Mouse (Mus musculus): ENCODE measurements at regions not wholly inside any gene's neighbourhood (a gene's known extent, or its start where the extent isn't known, plus 50 kb on each side); places are given as distances from the start of the nearest gene placed in this dataset.

DNA sequence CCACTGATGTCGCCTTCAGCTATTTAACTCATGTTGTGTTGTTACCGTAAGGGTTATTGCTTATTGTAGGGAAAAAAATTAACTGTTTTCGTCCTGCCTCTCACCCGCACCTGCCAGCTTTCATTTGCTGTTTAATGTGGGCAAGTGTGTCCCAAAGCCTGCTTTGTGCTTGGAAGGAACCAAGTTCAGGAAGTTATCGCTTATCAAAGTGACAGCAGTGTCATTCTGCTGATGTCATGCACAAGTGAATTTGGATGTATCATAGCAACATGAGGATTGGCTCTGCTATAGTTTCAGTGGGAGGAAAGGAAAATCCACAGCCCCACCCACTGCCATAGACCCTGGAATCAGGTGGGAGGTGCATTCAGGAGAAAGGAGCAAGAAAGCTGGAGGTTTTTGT is 276.5 kb downstream of the Rnf144b start:
- DNase-seq (ENCODE audit: low spot score), result no peak

DNA sequence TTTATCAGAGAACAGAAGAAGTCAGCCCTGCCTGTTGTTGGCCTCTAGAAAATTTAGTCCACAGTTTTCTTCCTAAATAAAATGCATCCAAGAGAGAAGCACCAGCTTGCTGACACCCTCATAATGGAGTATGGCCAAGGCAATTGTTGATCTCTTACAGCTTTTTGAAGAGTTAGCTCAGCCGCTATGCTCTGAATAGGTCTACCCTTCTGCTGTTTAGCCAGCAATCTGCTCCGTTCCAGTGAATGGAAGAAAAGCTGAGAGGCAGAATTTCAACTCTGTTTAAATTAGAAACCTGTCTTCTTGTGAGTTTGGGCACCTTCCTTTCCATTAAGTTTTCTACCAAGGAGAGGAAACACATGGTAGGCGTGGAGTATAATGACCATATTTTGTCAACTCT is 290.8 kb downstream of the Rnf144b start:
- no peak for DNase-seq (ENCODE audit: low spot score)

GRCm38 (mm10) chr13:47413940-47414339 is 291.5 kb downstream of the Rnf144b start:
- no peak for DNase-seq (ENCODE audit: low spot score)

DNA sequence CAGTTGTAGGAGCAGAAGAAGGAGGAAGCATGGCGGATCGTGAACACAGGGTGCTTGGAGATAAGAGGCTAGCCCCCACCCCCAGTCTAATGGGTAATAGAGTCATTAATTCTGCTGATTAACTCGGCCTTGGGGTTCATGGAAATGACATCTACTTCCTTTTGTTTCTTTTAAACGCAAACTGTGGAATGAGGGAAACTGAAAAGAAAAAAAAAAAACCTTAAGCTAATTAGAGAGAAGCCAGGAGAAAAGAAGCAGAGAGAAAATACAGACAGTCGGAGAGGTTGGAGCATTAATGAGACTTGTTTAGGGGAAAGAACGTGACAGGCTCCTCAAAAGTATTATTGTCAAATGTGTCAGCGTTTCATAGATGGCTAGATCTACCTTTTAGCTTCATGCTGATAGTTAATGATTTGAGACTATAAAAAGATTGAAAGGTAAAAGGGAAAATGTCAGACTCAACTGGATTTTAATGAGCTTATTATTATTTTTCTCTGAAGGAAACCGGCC is 307.5 kb downstream of the Rnf144b start:
- no peak for DNase-seq (ENCODE audit: low spot score)

- DNase-seq (ENCODE audit: low spot score), result no peak
Measured at GRCm38 (mm10) chr13:47430409-47430808, 308.0 kb downstream of the Rnf144b start.

GRCm38 (mm10) chr13:47435631-47436030 is 313.2 kb downstream of the Rnf144b start:
- no peak for DNase-seq (ENCODE audit: low spot score)

DNA sequence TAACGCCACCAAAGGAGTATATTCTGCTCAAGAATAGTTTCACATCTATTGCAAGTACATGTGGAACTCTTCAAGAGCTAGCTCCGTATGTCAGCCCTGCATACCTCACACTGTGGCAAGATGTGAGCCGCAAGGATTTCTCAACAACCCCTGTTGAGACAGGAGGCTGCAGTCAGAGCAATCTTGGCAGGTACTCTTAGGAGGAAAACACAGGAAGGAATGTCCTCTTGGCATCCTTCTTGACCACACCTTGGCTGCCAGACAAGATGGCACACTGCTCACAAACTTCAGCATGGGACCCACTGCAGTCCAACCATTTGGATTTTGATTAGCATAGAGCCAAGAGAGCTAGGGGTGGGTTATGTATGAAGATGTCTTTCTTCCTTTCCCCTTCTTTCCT is 322.4 kb downstream of the Rnf144b start:
- no peak for DNase-seq (ENCODE audit: low spot score)

GRCm38 (mm10) chr13:47452186-47452760 is 329.8 kb downstream of the Rnf144b start:
- DNase-seq (ENCODE audit: low spot score), result no peak

- DNase-seq (ENCODE audit: low spot score), result no peak
Measured at GRCm38 (mm10) chr13:47462148-47462547, 339.7 kb downstream of the Rnf144b start.

- DNase-seq (ENCODE audit: low spot score), result no peak
Measured at GRCm38 (mm10) chr13:47471543-47472213, 349.2 kb downstream of the Rnf144b start.

DNA sequence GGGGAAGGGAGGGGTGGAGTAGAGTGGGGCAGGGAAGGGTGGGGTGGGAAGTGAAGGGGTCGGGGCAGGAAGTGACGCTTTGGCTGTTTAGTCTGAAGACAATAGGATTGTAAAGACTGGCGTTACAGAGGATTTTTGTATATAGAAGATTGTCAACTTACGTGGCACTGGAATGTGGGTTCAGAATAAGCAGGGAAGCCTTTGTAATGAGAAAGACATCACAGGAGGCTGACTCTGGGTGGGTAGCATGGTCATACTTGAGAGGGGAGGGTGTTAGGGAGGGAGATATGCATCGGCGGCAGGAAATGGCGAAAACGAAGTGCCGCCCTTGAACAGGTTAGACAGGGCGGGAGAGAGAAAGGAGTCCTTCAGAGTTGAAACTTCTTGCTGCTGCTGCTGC is 357.7 kb downstream of the Rnf144b start:
- no peak for DNase-seq (ENCODE audit: low spot score)

GRCm38 (mm10) chr13:47484819-47485218 is 362.4 kb downstream of the Rnf144b start:
- no peak for DNase-seq (ENCODE audit: low spot score)

DNA sequence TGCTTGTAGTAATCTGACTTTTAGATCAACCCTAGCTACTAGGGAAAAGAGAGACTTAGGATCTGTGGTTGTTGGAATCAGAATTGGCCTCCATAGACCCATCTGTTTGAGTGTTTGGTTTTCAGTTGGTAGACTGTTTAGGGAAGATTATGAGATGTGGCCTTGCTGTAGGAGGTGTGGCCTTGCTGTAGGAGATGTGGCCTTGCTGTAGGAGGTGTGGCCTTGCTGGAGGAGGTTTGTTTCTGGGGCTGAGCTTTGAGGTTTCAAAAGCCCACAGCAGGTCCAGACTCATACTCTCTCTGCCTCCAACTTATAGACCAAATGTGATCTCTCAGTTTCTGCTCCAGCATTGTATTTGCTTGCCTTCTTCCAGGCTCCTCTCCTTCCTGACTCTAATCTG is 363.7 kb downstream of the Rnf144b start:
- DNase-seq (ENCODE audit: low spot score), result no peak

GRCm38 (mm10) chr13:47486658-47487057 is 364.2 kb downstream of the Rnf144b start:
- no peak for DNase-seq (ENCODE audit: low spot score)

DNA sequence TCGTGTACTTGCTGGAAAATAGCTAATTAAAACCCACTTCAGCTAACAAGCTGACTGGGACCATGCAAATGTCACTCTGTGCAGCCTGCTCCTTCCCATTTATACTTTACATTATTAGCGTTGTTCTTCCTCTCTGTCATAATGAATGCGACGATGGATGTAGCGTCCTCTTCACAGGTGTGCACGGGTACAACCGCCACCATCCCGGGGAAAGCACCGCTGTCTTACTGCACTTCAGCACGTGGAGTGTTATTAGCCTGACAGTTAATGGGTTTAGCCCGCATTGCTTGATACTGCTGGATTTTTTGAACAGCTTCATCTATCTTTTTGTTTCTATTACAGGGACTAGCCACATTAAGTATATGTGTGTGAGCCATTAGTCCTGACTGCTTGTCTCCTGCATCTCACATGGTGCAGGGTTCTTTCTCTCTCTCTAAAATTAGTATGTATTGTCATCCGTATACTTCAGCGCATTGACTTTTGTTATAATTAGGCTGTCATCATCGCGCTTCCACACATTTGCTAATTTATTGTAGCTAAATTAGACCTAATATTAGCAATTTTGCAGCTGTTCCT is 383.0 kb downstream of the Rnf144b start:
- no peak for DNase-seq (ENCODE audit: low spot score)

DNA sequence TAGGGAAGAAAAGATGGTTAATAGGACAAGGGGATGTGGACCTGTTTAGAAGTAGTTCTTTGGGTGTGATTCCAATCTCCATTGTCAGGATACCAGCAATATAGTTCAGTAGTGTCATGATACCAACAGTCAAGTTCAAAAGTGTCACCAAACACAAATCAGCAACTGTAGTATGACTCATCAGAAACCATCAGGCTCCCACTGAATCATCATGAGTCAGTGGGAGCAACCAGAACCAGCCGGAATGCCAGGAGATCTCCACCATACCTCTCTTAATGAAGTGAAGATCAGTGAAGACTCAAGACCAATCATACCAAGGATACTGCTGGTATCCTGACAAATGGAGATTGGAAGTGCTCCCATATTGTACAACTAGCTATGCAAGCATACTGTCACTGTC is 410.5 kb downstream of the Rnf144b start:
- no peak for DNase-seq (ENCODE audit: low spot score)

- no peak for DNase-seq (ENCODE audit: low spot score)
Measured at GRCm38 (mm10) chr13:47537156-47537555, 414.7 kb downstream of the Rnf144b start.

GRCm38 (mm10) chr13:47549626-47550025 is 427.2 kb downstream of the Rnf144b start:
- DNase-seq (ENCODE audit: low spot score), result no peak

DNA sequence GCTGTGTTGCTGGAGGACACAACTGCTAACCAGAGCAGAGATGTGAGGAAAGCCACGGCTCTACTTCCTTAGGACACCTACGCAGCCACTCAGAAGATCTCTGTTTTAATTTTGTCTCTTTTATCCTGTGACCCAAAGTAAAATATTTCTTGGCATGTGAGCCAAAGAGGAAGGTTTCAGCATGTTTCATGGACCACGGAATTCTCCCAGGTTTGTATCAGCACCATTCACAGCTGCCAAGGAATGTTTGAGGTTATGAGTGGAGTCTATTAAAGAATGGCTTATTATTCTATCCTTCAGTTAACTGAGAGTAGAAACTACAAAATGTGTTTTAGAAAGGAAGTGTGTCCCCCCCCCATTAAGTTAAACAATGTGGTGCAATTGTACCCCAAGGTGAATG is 429.8 kb downstream of the Rnf144b start:
- no peak for DNase-seq (ENCODE audit: low spot score)

GRCm38 (mm10) chr13:47554198-47554597 is 431.7 kb downstream of the Rnf144b start:
- DNase-seq (ENCODE audit: low spot score), result no peak

DNA sequence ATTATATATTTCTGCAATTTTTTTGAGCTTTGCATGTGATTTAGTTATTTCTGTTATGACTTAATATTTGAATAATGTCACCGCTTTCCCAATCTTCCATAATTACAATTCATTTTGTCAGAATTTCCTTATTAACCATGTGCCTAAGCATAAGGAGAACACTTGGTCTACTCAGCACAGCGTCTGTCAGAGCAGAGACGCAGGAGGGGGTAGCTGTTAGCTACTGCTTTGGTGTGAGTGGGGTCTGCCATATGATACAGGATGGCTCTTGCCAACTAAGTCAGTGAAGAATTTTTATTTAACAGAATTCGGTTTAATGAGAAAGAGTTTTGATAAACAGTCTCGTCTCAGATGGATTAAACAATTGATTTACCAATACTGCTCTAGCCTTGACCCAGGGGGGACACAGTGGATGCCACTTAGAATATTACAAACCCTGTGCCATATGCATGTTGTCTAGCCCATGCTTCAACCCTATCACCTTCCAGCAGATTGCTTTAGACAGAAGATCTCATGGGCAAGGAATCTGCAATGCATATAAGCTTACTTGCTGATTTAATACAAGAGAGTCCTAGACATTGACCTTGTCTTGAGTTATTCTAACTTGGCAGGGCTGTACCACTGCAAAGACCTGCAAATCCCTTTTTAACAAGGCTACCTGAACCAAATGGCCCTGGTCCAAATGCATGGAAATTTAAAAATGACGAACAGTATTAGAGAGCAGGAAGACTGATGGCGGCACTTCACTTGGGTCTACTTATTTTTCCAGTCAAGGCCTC is 434.9 kb downstream of the Rnf144b start:
- no peak for DNase-seq (ENCODE audit: low spot score)

DNA sequence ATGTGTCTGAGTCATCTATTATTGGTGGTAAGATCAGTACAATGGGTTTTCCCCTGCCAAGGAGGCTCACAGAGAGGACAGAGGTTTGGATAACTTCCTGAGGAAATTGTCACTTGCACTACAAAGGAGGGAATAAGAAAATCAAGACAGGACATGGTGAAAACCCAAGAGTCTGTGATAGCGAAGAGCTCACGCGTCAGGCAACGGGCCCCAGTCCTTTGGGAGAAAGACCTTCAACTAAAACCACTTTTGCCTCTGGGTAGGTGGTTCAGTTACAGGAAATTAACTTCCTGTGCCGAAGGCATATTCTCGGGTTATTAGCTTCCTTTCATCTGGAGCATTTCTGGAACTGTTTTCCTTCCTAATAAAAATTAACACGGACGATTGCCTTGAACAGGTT is 440.4 kb downstream of the Rnf144b start:
- no peak for DNase-seq (ENCODE audit: low spot score)

DNA sequence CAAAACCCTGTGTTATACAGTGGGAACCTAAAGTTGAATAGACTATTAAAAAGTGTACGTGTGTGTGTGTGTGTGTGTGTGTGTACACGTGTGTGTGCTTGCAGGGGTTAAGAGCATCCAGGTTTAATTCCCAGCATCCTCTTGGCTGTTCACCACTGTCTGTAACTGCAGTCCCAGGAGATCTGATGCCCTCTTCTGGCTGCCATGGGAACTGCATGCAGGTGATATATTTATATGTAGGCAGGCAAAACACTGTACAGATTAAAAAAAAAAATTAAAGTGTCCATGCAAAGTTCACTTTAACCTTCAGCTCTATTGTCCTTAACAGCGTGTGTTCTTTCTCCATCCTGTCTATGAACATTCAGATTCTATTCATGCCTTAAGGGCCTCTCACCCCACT is 454.1 kb downstream of the Rnf144b start:
- DNase-seq (ENCODE audit: low spot score), result no peak
